1 mouse cellular context compared by ENCODE assay signal in genomic region chr3:94839101-94839500, GRCm38 (mm10).
TF ChIP-seq lines count a peak whose summit lies in the region.

No protein-coding gene starts in this region.

TF ChIP-seq in CH12.LX, 34 proteins besides CTCF, POLR2A, EP300 and RAD21 (continued from another document):
- no peak for TF ChIP-seq ZMIZ1 (IDR thresholded peaks at IDR 0.05; ENCODE audit: low read depth, low read length)
- no peak for TF ChIP-seq TCF12 (IDR thresholded peaks at IDR 0.05; ENCODE audit: low read depth, low read length)
- TF ChIP-seq MAZ (IDR thresholded peaks at IDR 0.05; ENCODE audit: low read depth, low read length) = no peak
- no peak for TF ChIP-seq CHD1 (IDR thresholded peaks at IDR 0.05; ENCODE audit: low read depth, low read length)
